In the genomic region with DNA sequence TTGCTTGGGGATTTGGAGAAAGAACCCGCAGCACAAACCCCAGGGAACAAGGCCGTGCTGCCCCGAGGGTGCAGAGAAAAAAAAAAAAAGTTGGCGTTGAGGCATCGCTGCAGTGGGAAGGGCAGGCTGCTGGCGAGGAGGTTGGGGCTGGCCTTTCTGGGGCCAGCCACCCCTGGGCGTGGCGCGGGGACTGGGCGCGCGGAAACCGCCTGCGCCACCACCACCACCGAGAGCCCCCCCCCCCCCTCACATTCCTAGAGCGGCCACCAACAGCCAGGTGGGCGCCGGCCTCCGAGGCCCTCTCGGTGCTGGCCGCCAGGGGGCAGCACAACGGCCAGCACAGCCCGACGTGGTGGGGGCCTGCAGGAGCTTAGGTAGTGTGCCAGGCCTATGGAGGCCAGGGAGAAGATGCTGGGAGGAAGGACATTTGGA, we compare ENCODE assay signal across 8 mouse cellular contexts. TPM values are rescaled to one million over a fixed set of nuclear protein-coding genes. Genes with fewer than 3 reads are reported as not detected.
DNase-seq lines count a peak whose midpoint lies in the region; ATAC-seq lines count a peak whose summit lies in the region.

No protein-coding gene starts in this region.

- H3K4me3 ChIP-seq in intestine, embryonic 15.5 days (replicated peaks) = peak overlapping the region; percentile 41
- H3K4me3 ChIP-seq in limb, embryonic 12.5 days (replicated peaks) = peak overlapping the region; percentile 43
- peak overlapping the region; percentile 47 for H3K4me3 ChIP-seq in midbrain, embryonic 13.5 days (replicated peaks)

- ATAC-seq in granulocyte monocyte progenitor cell, adult 5-6 weeks (replicated peaks; ENCODE audit: poor library complexity, severe bottlenecking) = peak; percentile 95
- peak; percentile 97 for ATAC-seq in intestine, embryonic 15.5 days
- ATAC-seq in limb, embryonic 12.5 days (ENCODE audit: insufficient number of reproducible peaks, insufficient read depth, low FRiP score, low TSS enrichment, low read depth) = peak; percentile 92
- peak; percentile 96 for ATAC-seq in midbrain, embryonic 13.5 days

- 0 out of 2 replicates have a peak, but pooled peaks cover 3% of the 10 kb centered on the region for H3K36me3 ChIP-seq in intestine, embryonic 15.5 days
- H3K36me3 ChIP-seq in limb, embryonic 12.5 days = peaks cover 6% of the 10 kb centered on the region
- H3K36me3 ChIP-seq in midbrain, embryonic 13.5 days = peaks cover 9% of the 10 kb centered on the region; the same call in 1 of the 2 replicates

- peak overlapping the region; percentile 26 for H3K9ac ChIP-seq in intestine, embryonic 15.5 days
- H3K9ac ChIP-seq in limb, embryonic 12.5 days (replicated peaks) = peak overlapping the region; percentile 57
- peak overlapping the region; percentile 65 for H3K9ac ChIP-seq in midbrain, embryonic 13.5 days (replicated peaks)

- under 1% methylated on average over 24 of the region's 24 CpGs for whole genome bisulfite sequencing in intestine, embryonic 15.5 days
- 2% methylated on average over 21 of the region's 24 CpGs for WGBS in limb, embryonic 12.5 days
- WGBS in midbrain, embryonic 13.5 days = 0% methylated on average over 24 of the region's 24 CpGs

- no peaks in the 10 kb centered on the region for H3K9me3 ChIP-seq in intestine, embryonic 15.5 days
- H3K9me3 ChIP-seq in limb, embryonic 12.5 days = no peaks in the 10 kb centered on the region
- H3K9me3 ChIP-seq in midbrain, embryonic 13.5 days = no peaks in the 10 kb centered on the region

- H3K27ac ChIP-seq in intestine, embryonic 15.5 days = no peak overlapping the region
- 0 out of 2 replicates have a peak overlapping the region, but pooled peaks have one; percentile 8 for H3K27ac ChIP-seq in limb, embryonic 12.5 days
- no peak overlapping the region for H3K27ac ChIP-seq in midbrain, embryonic 13.5 days

- peak overlapping the region; percentile 79 for H3K4me2 ChIP-seq in intestine, embryonic 15.5 days (replicated peaks)
- H3K4me2 ChIP-seq in limb, embryonic 12.5 days = peak overlapping the region; percentile 59
- H3K4me2 ChIP-seq in midbrain, embryonic 13.5 days (replicated peaks) = peak overlapping the region; percentile 66

- H3K4me1 ChIP-seq in intestine, embryonic 15.5 days (replicated peaks) = no peaks in the 10 kb centered on the region
- H3K4me1 ChIP-seq in limb, embryonic 12.5 days (replicated peaks) = no peaks in the 10 kb centered on the region; the same call in 1 of the 2 replicates
- H3K4me1 ChIP-seq in midbrain, embryonic 13.5 days (replicated peaks) = peaks cover 14% of the 10 kb centered on the region

- peak; percentile 56 for DNase-seq in right cerebral cortex, adult 18-20 months
- no peak for DNase-seq in right cerebral cortex, adult 2 months (ENCODE audit: low spot score in 2 of 2)
- DNase-seq in embryo, embryonic 10 days (ENCODE audit: low spot score) = peak; percentile 76
- DNase-seq in spleen, adult 18-20 months = peak; percentile 59 to 61

- H3K27me3 ChIP-seq in intestine, embryonic 15.5 days (replicated peaks) = no peaks in the 10 kb centered on the region
- H3K27me3 ChIP-seq in limb, embryonic 12.5 days = no peaks in the 10 kb centered on the region
- H3K27me3 ChIP-seq in midbrain, embryonic 13.5 days = no peaks in the 10 kb centered on the region

RNA-seq across cellular contexts. Expression of a gene that starts 32.6 kb away (rescaled TPM):
- 22.2 and 22.8 TPM in 2 replicates for total RNA-seq in granulocyte monocyte progenitor cell, adult 5-6 weeks (2014; fragmentation: Nextera tagmentation)
- 37.6 and 40.1 TPM in 2 replicates for total RNA-seq in granulocyte monocyte progenitor cell, adult 5-6 weeks (2017)
- polyA plus RNA-seq in intestine, embryonic 15.5 days (2015; fragmentation: Nextera tagmentation; extraction: Ambion mirVana) = 6.5 and 7.1 TPM in 2 replicates
- polyA plus RNA-seq in limb, embryonic 12.5 days (2016; fragmentation: Nextera tagmentation; extraction: Ambion mirVana) = 10.3 and 10.8 TPM in 2 replicates
- 8.9 and 9.3 TPM in 2 replicates for polyA plus RNA-seq in midbrain, embryonic 13.5 days (2015; fragmentation: Nextera tagmentation; extraction: Ambion mirVana)

Comparison
In these comparisons a context has a peak if more than half of its experiments do, and no peak if none do; other contexts are left out.
1. DNase-seq: peak in right cerebral cortex, adult 18-20 months (single experiment), embryo, embryonic 10 days (single experiment) and spleen, adult 18-20 months (2 of 2); none in right cerebral cortex, adult 2 months (0 of 2).
2. Peak in every context shown above with its lines, with median percentiles within 50 percentile points of each other: ATAC-seq, H3K4me2 ChIP-seq, H3K4me3 ChIP-seq and H3K9ac ChIP-seq.